Mouse (Mus musculus) E14TG2a.4 (cell line): ENCODE measurements around the gene Rps9.

ENCODE experiments used
- CTCF ChIP-seq: conservative IDR thresholded peaks from 2 replicates; pipeline ENCODE4 v1.5.1; 2014; ENCODE audit warnings: low read length
- NANOG ChIP-seq: IDR thresholded peaks from 2 replicates; pipeline ENCODE4 v1.6.1; 2014; ENCODE audit warnings: borderline replicate concordance, low read length, mixed read lengths
- POU5F1 ChIP-seq: IDR thresholded peaks from 2 replicates; pipeline ENCODE4 v1.6.1; 2014; ENCODE audit warnings: low read length, borderline replicate concordance

DNA sequence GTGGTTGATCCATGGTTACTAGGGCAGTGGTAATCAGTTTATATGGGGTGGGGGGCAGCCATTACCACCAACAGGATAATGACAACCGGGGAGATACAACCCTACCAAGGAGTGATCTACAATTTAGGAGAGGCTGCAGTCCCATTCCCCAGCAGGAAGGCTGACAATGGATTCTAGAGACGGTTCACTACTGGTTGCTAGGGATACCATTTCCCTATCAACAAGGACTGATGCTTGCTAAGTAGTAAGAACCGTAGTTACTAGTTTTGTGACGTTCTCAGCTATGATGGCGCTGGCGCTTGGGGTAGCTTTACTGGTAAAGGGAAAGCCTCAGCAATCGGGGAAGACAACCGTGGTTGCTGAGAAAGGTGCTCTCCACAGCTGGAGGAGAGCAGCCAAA, 19.1 kb upstream of the Rps9 start:
- TF ChIP-seq CTCF (no peak), POU5F1 (no peak), NANOG (no peak)
